Mouse (Mus musculus): ENCODE measurements at regions not wholly inside any gene's neighbourhood (a gene's known extent, or its start where the extent isn't known, plus 50 kb on each side); places are given as distances from the start of the nearest gene placed in this dataset.

DNA sequence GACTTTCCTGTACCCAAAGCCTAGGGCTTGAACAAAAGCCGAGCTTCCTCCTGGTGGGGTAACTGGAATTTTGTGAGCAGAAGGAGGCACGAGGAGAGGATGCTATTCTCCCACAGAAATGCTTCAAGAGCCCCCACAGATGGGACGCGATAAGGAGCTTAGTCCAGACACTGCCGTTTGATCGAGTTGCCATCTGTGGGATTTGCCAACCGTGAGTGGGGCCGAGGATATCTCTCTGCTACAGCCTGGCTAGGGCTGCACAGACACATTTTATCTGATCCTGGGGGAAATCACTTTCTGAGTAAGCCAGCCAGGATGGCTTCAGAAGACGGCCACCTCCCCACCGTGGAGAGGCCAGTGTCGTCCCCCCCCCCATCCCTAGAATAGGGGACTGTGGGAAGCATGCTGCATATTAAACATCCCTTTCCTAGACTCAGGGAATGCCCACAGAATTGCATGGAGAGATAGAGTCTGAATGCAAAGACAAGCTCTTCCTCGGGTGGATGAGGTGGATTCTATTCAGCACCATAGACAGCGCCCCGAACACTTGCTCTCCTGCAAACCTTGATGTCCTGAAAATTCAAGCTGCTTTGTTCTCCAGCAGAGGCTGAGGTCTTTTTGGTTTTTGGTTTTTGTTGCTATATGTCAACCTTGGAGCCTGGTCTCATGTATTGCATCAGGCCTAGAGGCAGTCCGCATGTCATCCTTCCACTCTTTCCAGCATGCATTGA, 611.6 kb upstream of the Fam19a5 start:
- TF ChIP-seq CTCF (IDR thresholded peaks at IDR 0.05; ENCODE audit: control insufficient read depth, insufficient read depth, insufficient replicate concordance, low read depth, low read length) (no peak), POLR2A (IDR thresholded peaks at IDR 0.05; ENCODE audit: control insufficient read depth, low read depth, low read length) (no peak)

All from testis, adult 2 months (tissue).